ENCODE assay signal across 7 mouse cellular contexts in the genomic region with DNA sequence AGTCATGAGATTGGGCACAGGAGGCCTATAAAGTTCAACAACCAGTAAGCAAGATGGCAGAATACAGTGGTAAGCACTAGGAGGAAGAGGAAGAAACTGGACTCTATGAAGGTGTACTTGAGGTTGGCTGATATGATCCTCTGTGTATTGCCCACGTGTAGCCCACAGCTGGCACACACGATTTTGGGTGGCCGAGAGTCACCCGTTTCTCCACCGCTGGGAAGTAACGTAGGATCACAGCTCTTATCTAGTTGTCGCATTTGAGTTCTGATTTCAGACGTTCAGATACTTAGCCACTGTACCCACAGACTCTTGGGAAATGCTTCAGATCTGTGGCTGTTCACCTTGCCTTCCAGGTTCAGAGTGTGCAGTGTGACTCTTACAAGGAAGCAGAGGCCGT. TPM values are rescaled to one million over a fixed set of nuclear protein-coding genes. Genes with fewer than 3 reads are reported as not detected.
A peak's percentile ranks its signal among the peaks of the same experiment; 100 is the strongest.
DNase-seq lines count a peak whose midpoint lies in the region; ATAC-seq and TF ChIP-seq lines count a peak whose summit lies in the region.

No protein-coding gene starts in this region.

- H3K9me3 ChIP-seq in forebrain, embryonic 11.5 days (ENCODE audit: control insufficient read depth, low read length): no peaks in the 10 kb centered on the region
- H3K9me3 ChIP-seq in liver, embryonic 11.5 days (ENCODE audit: control insufficient read depth, low read length): no peaks in the 10 kb centered on the region
- no peaks in the 10 kb centered on the region for H3K9me3 ChIP-seq in stomach, embryonic 16.5 days (replicated peaks; ENCODE audit: control insufficient read depth, low read length)

- no peak overlapping the region for H3K27ac ChIP-seq in spleen, adult 2 months (ENCODE audit: insufficient read depth, low read length)
- H3K27ac ChIP-seq in forebrain, embryonic 11.5 days (ENCODE audit: low read depth, low read length): no peak overlapping the region
- no peak overlapping the region for H3K27ac ChIP-seq in liver, embryonic 11.5 days (ENCODE audit: low read depth, low read length)
- 0 out of 2 replicates have a peak overlapping the region, but pooled peaks have one; percentile 36 for H3K27ac ChIP-seq in stomach, embryonic 16.5 days (ENCODE audit: low read length)

- no peak for TF ChIP-seq POLR2A in spleen, adult 2 months (IDR thresholded peaks at IDR 0.05; ENCODE audit: low read depth, low read length)

- TF ChIP-seq CTCF in spleen, adult 2 months (IDR thresholded peaks at IDR 0.05; ENCODE audit: extremely low read depth, insufficient read depth, insufficient read length, insufficient replicate concordance): no peak

- ATAC-seq in forebrain, embryonic 11.5 days (replicated peaks; ENCODE audit: low FRiP score): no peak
- ATAC-seq in liver, embryonic 11.5 days (replicated peaks; ENCODE audit: low FRiP score): 0 out of 2 replicates have a peak, but pooled peaks have one; percentile 0
- no peak for ATAC-seq in stomach, embryonic 16.5 days (ENCODE audit: insufficient read depth, low FRiP score)

- DNase-seq in spleen, adult 2 months (ENCODE audit: low read depth in 1 of 2, low spot score in 2 of 2): no peak
- no peak for DNase-seq in spleen, postnatal 14 days (ENCODE audit: low spot score in 2 of 2)
- DNase-seq in forebrain, embryonic 11.5 days (ENCODE audit: low spot score): no peak
- no peak for DNase-seq in liver, embryonic 11.5 days (ENCODE audit: low spot score)
- no peak for DNase-seq in right cerebral cortex, postnatal 4 days
- DNase-seq in frontal cortex, postnatal 14 days (ENCODE audit: low spot score in 2 of 2): no peak

- H3K27me3 ChIP-seq in spleen, adult 2 months (ENCODE audit: control insufficient read depth, insufficient read depth, low read length): no peaks in the 10 kb centered on the region
- H3K27me3 ChIP-seq in forebrain, embryonic 11.5 days (ENCODE audit: control insufficient read depth, insufficient read depth, low read length): no peaks in the 10 kb centered on the region
- H3K27me3 ChIP-seq in liver, embryonic 11.5 days (replicated peaks; ENCODE audit: control insufficient read depth, insufficient read depth, low read length): no peaks in the 10 kb centered on the region
- H3K27me3 ChIP-seq in stomach, embryonic 16.5 days (ENCODE audit: control insufficient read depth, insufficient read depth, low read length): no peaks in the 10 kb centered on the region

- H3K4me3 ChIP-seq in spleen, adult 2 months (ENCODE audit: extremely low read depth, insufficient read depth, insufficient read length): peak overlapping the region; percentile 84
- H3K4me3 ChIP-seq in forebrain, embryonic 11.5 days (ENCODE audit: low read depth, low read length): peak overlapping the region; percentile 76
- H3K4me3 ChIP-seq in liver, embryonic 11.5 days (ENCODE audit: low read depth, low read length): peak overlapping the region; percentile 88
- peak overlapping the region; percentile 95 for H3K4me3 ChIP-seq in stomach, embryonic 16.5 days (replicated peaks; ENCODE audit: low read length)

- H3K36me3 ChIP-seq in spleen, adult 2 months (ENCODE audit: control insufficient read depth, insufficient read depth, low read length): no peaks in the 10 kb centered on the region
- no peaks in the 10 kb centered on the region for H3K36me3 ChIP-seq in forebrain, embryonic 11.5 days (ENCODE audit: control insufficient read depth, insufficient read depth, low read length)
- H3K36me3 ChIP-seq in liver, embryonic 11.5 days (ENCODE audit: control insufficient read depth, insufficient read depth, low read length): no peaks in the 10 kb centered on the region; the same call in 1 of the 2 replicates
- no peaks in the 10 kb centered on the region for H3K36me3 ChIP-seq in stomach, embryonic 16.5 days (ENCODE audit: control insufficient read depth, insufficient read depth, low read length)

- H3K9ac ChIP-seq in forebrain, embryonic 11.5 days (ENCODE audit: low read length): peak overlapping the region; percentile 82
- peak overlapping the region; percentile 79 for H3K9ac ChIP-seq in liver, embryonic 11.5 days (ENCODE audit: low read depth, low read length)
- peak overlapping the region; percentile 95 for H3K9ac ChIP-seq in stomach, embryonic 16.5 days (ENCODE audit: low read length)

- H3K4me1 ChIP-seq in spleen, adult 2 months (ENCODE audit: control insufficient read depth, insufficient read depth, insufficient read length): peaks cover 7% of the 10 kb centered on the region
- H3K4me1 ChIP-seq in forebrain, embryonic 11.5 days (replicated peaks; ENCODE audit: control insufficient read depth, insufficient read depth, low read length): peaks cover 7% of the 10 kb centered on the region
- peaks cover 15% of the 10 kb centered on the region for H3K4me1 ChIP-seq in liver, embryonic 11.5 days (replicated peaks; ENCODE audit: control insufficient read depth, insufficient read depth, low read length)
- peaks cover 30% of the 10 kb centered on the region for H3K4me1 ChIP-seq in stomach, embryonic 16.5 days (ENCODE audit: control insufficient read depth, insufficient read depth, low read length)

- peak overlapping the region; percentile 77 for H3K4me2 ChIP-seq in forebrain, embryonic 11.5 days (ENCODE audit: low read depth, low read length, severe bottlenecking)
- peak overlapping the region; percentile 94 for H3K4me2 ChIP-seq in liver, embryonic 11.5 days
- H3K4me2 ChIP-seq in stomach, embryonic 16.5 days (ENCODE audit: low read depth, low read length): peak overlapping the region; percentile 96

- WGBS in spleen, adult 2 months: 64% methylated on average over 9 of the region's 9 CpGs
- 89% methylated on average over 9 of the region's 9 CpGs for WGBS in forebrain, embryonic 11.5 days
- WGBS in liver, embryonic 11.5 days: 43% methylated on average over 9 of the region's 9 CpGs
- WGBS in stomach, embryonic 16.5 days: 74% methylated on average over 9 of the region's 9 CpGs

RNA-seq across cellular contexts. Expression of gene Vapb, which starts 0.9 kb away (rescaled TPM):
- 6.8 and 6.9 TPM in 2 replicates for polyA plus RNA-seq in spleen, adult 2 months (2012; rRNA removed)
- 10.5 and 11.5 TPM in 2 replicates for polyA plus RNA-seq in forebrain, embryonic 11.5 days (2014; fragmentation: Nextera tagmentation; extraction: Ambion mirVana)
- 10.7 and 10.9 TPM in 2 replicates for polyA plus RNA-seq in liver, embryonic 11.5 days (2014; fragmentation: Nextera tagmentation; extraction: Ambion mirVana)
- polyA plus RNA-seq in stomach, embryonic 16.5 days (2015; fragmentation: Nextera tagmentation; extraction: Ambion mirVana): 19.7 and 20.7 TPM in 2 replicates

RNA-seq across cellular contexts. Expression of gene 1700010B08Rik, which starts 19.0 kb away (rescaled TPM):
- not detected in 2 replicates for polyA plus RNA-seq in spleen, adult 2 months (2012; rRNA removed)
- not detected in 2 replicates for polyA plus RNA-seq in forebrain, embryonic 11.5 days (2014; fragmentation: Nextera tagmentation; extraction: Ambion mirVana)
- polyA plus RNA-seq in liver, embryonic 11.5 days (2014; fragmentation: Nextera tagmentation; extraction: Ambion mirVana): not detected in 2 replicates
- polyA plus RNA-seq in stomach, embryonic 16.5 days (2015; fragmentation: Nextera tagmentation; extraction: Ambion mirVana): not detected in 2 replicates
